Comparison of ENCODE assay signal across 8 mouse cellular contexts in genomic region chr4:135312706-135313105, GRCm38 (mm10). TPM values are rescaled to one million over a fixed set of nuclear protein-coding genes. Genes with fewer than 3 reads are reported as not detected.
DNase-seq lines count a peak whose midpoint lies in the region; ATAC-seq and TF ChIP-seq lines count a peak whose summit lies in the region.

No protein-coding gene starts in this region.

- H3K27ac ChIP-seq in spleen, adult 2 months (ENCODE audit: insufficient read depth, low read length): peak overlapping the region; percentile 65
- H3K27ac ChIP-seq in bone marrow, adult 2 months (ENCODE audit: control insufficient read depth, insufficient read depth, low read depth, low read length, poor library complexity): peak overlapping the region; percentile 42
- H3K27ac ChIP-seq in kidney, embryonic 15.5 days: peak overlapping the region; percentile 79
- H3K27ac ChIP-seq in midbrain, embryonic 11.5 days (ENCODE audit: low read depth, low read length): no peak overlapping the region

- H3K4me1 ChIP-seq in spleen, adult 2 months (ENCODE audit: control insufficient read depth, insufficient read depth, insufficient read length): peaks cover 21% of the 10 kb centered on the region
- H3K4me1 ChIP-seq in bone marrow, adult 2 months (ENCODE audit: control insufficient read depth, insufficient read depth, low read length): peaks cover 3% of the 10 kb centered on the region; the same call in 1 of the 2 replicates
- H3K4me1 ChIP-seq in kidney, embryonic 15.5 days: peaks cover 52% of the 10 kb centered on the region
- H3K4me1 ChIP-seq in midbrain, embryonic 11.5 days (ENCODE audit: control insufficient read depth, insufficient read depth, low read length): no peaks in the 10 kb centered on the region; the same call in 1 of the 2 replicates

- H3K9ac ChIP-seq in kidney, embryonic 15.5 days: 0 out of 2 replicates have a peak overlapping the region, but pooled peaks have one; percentile 11
- H3K9ac ChIP-seq in midbrain, embryonic 11.5 days (ENCODE audit: low read length): no peak overlapping the region

- no peak for DNase-seq in spleen, adult 2 months (ENCODE audit: low read depth in 1 of 2, low spot score in 2 of 2)
- no peak for DNase-seq in spleen, adult 18-20 months
- peak; percentile 99 for DNase-seq in heart, adult 11 months
- DNase-seq in lung, postnatal 10 days: peak; percentile 95
- no peak for DNase-seq in MN1 (ENCODE audit: low spot score)
- DNase-seq in midbrain, embryonic 11.5 days (ENCODE audit: low spot score, missing footprints): no peak

- no peak overlapping the region for H3K4me3 ChIP-seq in spleen, adult 2 months (ENCODE audit: extremely low read depth, insufficient read depth, insufficient read length)
- H3K4me3 ChIP-seq in bone marrow, adult 2 months (replicated peaks; ENCODE audit: control insufficient read depth, low read depth, low read length): no peak overlapping the region
- no peak overlapping the region for H3K4me3 ChIP-seq in kidney, embryonic 15.5 days (replicated peaks)
- H3K4me3 ChIP-seq in midbrain, embryonic 11.5 days (ENCODE audit: low read depth, low read length): no peak overlapping the region

- H3K27me3 ChIP-seq in spleen, adult 2 months (ENCODE audit: control insufficient read depth, insufficient read depth, low read length): no peaks in the 10 kb centered on the region
- H3K27me3 ChIP-seq in kidney, embryonic 15.5 days: no peaks in the 10 kb centered on the region
- H3K27me3 ChIP-seq in midbrain, embryonic 11.5 days (ENCODE audit: control insufficient read depth, insufficient read depth, low read length): no peaks in the 10 kb centered on the region

- peak overlapping the region; percentile 21; the same call in 1 of the 2 replicates for H3K4me2 ChIP-seq in kidney, embryonic 15.5 days
- H3K4me2 ChIP-seq in midbrain, embryonic 11.5 days: no peak overlapping the region

- no peaks in the 10 kb centered on the region for H3K36me3 ChIP-seq in spleen, adult 2 months (ENCODE audit: control insufficient read depth, insufficient read depth, low read length)
- peaks cover 33% of the 10 kb centered on the region for H3K36me3 ChIP-seq in kidney, embryonic 15.5 days
- H3K36me3 ChIP-seq in midbrain, embryonic 11.5 days (ENCODE audit: control insufficient read depth, insufficient read depth, low read length): peaks cover 11% of the 10 kb centered on the region

- ATAC-seq in kidney, embryonic 15.5 days (replicated peaks; ENCODE audit: low FRiP score): peak; percentile 71
- no peak for ATAC-seq in midbrain, embryonic 11.5 days (ENCODE audit: low FRiP score)

- no peaks in the 10 kb centered on the region for H3K9me3 ChIP-seq in kidney, embryonic 15.5 days (replicated peaks)
- H3K9me3 ChIP-seq in midbrain, embryonic 11.5 days (ENCODE audit: control insufficient read depth, low read length): no peaks in the 10 kb centered on the region

- WGBS in spleen, adult 2 months: 60% methylated on average over 4 of the region's 4 CpGs
- 48% methylated on average over 4 of the region's 4 CpGs for WGBS in bone marrow, adult 2 months
- WGBS in kidney, embryonic 15.5 days: 29% methylated on average over 4 of the region's 4 CpGs
- WGBS in midbrain, embryonic 11.5 days: 54% methylated on average over 4 of the region's 4 CpGs

- TF ChIP-seq POLR2A in spleen, adult 2 months (IDR thresholded peaks at IDR 0.05; ENCODE audit: low read depth, low read length): no peak
- peak; percentile 28; the same call in 1 of the 2 replicates for TF ChIP-seq POLR2A in bone marrow, adult 2 months (IDR thresholded peaks at IDR 0.05; ENCODE audit: borderline replicate concordance, control insufficient read depth, low read depth, low read length)

- no peak for TF ChIP-seq CTCF in spleen, adult 2 months (IDR thresholded peaks at IDR 0.05; ENCODE audit: extremely low read depth, insufficient read depth, insufficient read length, insufficient replicate concordance)
- TF ChIP-seq CTCF in bone marrow, adult 2 months (IDR thresholded peaks at IDR 0.05; ENCODE audit: control insufficient read depth, insufficient read depth, low read length): no peak

RNA-seq across cellular contexts. Expression of gene Clic4, which starts 40.1 kb away (rescaled TPM):
- 34.7 and 40.8 TPM in 2 replicates for polyA plus RNA-seq in spleen, adult 2 months (2012; rRNA removed)
- 34.8 and 42.2 TPM in 2 replicates for polyA plus RNA-seq in bone marrow, adult 2 months (2011; ENCODE audit: insufficient read depth, insufficient read length, low replicate concordance, missing spikeins)
- polyA plus RNA-seq in kidney, embryonic 15.5 days (2015; fragmentation: Nextera tagmentation; extraction: Ambion mirVana): 200 TPM in 2 replicates
- 168 and 173 TPM in 2 replicates for polyA plus RNA-seq in midbrain, embryonic 11.5 days (2014; fragmentation: Nextera tagmentation; extraction: Ambion mirVana)

RNA-seq across cellular contexts. Expression of gene Srrm1, which starts 40.4 kb away (rescaled TPM):
- 21.1 and 22.2 TPM in 2 replicates for polyA plus RNA-seq in spleen, adult 2 months (2012; rRNA removed)
- 99.5 and 141 TPM in 2 replicates for polyA plus RNA-seq in bone marrow, adult 2 months (2011; ENCODE audit: insufficient read depth, insufficient read length, low replicate concordance, missing spikeins)
- 257 and 267 TPM in 2 replicates for polyA plus RNA-seq in kidney, embryonic 15.5 days (2015; fragmentation: Nextera tagmentation; extraction: Ambion mirVana)
- polyA plus RNA-seq in midbrain, embryonic 11.5 days (2014; fragmentation: Nextera tagmentation; extraction: Ambion mirVana): 225 and 257 TPM in 2 replicates

Comparison
In these comparisons a context has a peak if more than half of its experiments do, and no peak if none do; other contexts are left out.
1. DNase-seq: peak in heart, adult 11 months (single experiment) and lung, postnatal 10 days (single experiment); none in spleen, adult 2 months (0 of 2), spleen, adult 18-20 months (0 of 2), MN1 (single experiment) and midbrain, embryonic 11.5 days (single experiment).